Mouse (Mus musculus): ENCODE data around the gene Parp6. TPM values are rescaled to one million over a fixed set of nuclear protein-coding genes. Genes with fewer than 3 reads are reported as not detected.
A peak's percentile ranks its signal among the peaks of the same experiment; 100 is the strongest.

Gene Parp6
- polyA plus RNA-seq, 1 experiment from 2014 or later, result 20.0 TPM

- peak overlapping the region; percentile 94 for H3K9ac ChIP-seq
- H3K9me3 ChIP-seq (replicated peaks), result no peaks in the 10 kb centered on the region
- WGBS, result under 1% methylated on average over 65 of the region's 65 CpGs
- peaks cover 17% of the 10 kb centered on the region for H3K36me3 ChIP-seq
- peak; percentile 31 for ATAC-seq (ENCODE audit: insufficient number of reproducible peaks, low FRiP score)
- no peaks in the 10 kb centered on the region for H3K27me3 ChIP-seq (replicated peaks)
- H3K4me2 ChIP-seq, result peak overlapping the region; percentile 82
- H3K27ac ChIP-seq (ENCODE audit: poor library complexity, severe bottlenecking), result peak overlapping the region; percentile 99
- H3K4me1 ChIP-seq (replicated peaks), result peaks cover 36% of the 10 kb centered on the region
- peak overlapping the region; percentile 89 for H3K4me3 ChIP-seq
Measured at GRCm38 (mm10) chr9:59656635-59657617, 39.8 kb downstream of the Parp6 start.

GRCm38 (mm10) chr9:59658146-59658545 lies 41.1 kb downstream of the Parp6 start:
- Histone ChIP-seq H3K4me3 (peak overlapping the region; percentile 89), H3K4me2 (peak overlapping the region; percentile 82), H3K27me3 (replicated peaks) (no peaks in the 10 kb centered on the region), H3K27ac (ENCODE audit: poor library complexity, severe bottlenecking) (peak overlapping the region; percentile 99), H3K36me3 (peaks cover 24% of the 10 kb centered on the region), H3K4me1 (replicated peaks) (peaks cover 47% of the 10 kb centered on the region), H3K9me3 (replicated peaks) (no peaks in the 10 kb centered on the region), H3K9ac (peak overlapping the region; percentile 94)
- 10% methylated on average over 4 of the region's 4 CpGs for WGBS
- no peak for ATAC-seq (ENCODE audit: insufficient number of reproducible peaks, low FRiP score)

DNA sequence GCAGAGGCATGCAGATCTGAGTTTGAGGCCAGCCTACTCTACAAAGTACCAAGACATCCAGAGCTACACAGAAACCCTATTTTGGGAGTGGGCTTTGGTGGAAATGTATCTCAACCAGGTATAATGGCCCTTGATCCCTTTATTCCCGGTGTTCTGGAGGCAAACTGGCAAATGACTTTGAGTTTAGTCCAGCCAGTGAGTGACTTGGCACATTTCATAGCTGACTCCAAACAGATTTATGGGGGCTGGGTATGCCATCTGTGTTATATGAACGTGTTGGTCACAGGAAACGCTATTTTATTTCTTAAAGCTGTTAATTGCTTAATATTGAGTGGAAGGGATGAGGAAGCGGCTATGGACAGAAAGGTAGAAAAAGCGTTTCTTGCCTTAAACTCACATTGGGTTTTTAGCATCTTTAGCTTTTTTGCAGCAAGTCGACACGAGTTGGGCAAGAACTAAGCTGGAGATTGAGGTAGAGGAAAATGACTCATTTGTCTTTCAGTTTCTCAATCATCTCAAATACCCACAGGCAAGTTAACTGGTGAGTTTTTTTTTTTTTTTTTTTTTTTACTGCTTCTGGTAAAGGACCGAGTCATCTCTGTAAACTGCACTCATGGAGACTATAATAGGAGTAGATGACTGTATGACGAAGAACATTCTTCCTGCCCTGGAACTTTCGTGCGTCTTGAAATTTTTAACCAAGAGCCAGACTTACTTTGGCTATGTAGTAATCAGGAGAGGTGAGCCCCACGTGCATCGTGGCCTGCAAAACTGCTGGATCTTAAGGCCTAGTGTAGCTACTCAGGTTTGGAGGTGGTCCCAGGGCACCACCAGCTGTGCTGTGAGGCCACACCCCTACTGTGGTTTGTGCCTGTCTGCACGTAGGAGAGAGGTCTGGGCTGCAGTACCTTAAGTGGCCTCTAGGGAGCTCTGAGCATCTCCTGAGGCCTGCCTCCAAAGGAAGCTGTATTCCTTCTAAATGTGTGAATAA lies 42.2 kb downstream of the Parp6 start:
- peak; percentile 26; the same call in 1 of the 2 replicates for ATAC-seq (ENCODE audit: insufficient number of reproducible peaks, low FRiP score)
- H3K9me3 ChIP-seq (replicated peaks), result no peaks in the 10 kb centered on the region
- H3K27ac ChIP-seq (ENCODE audit: poor library complexity, severe bottlenecking), result peak overlapping the region; percentile 74
- H3K27me3 ChIP-seq (replicated peaks), result no peaks in the 10 kb centered on the region
- peak overlapping the region; percentile 82 for H3K4me2 ChIP-seq
- H3K4me3 ChIP-seq, result peak overlapping the region; percentile 89
- WGBS, result 25% methylated on average over 14 of the region's 14 CpGs
- peak overlapping the region; percentile 94 for H3K9ac ChIP-seq
- H3K4me1 ChIP-seq (replicated peaks), result peaks cover 59% of the 10 kb centered on the region
- peaks cover 33% of the 10 kb centered on the region for H3K36me3 ChIP-seq

GRCm38 (mm10) chr9:59660421-59660820 lies 43.3 kb downstream of the Parp6 start:
- H3K9ac ChIP-seq, result peak overlapping the region; percentile 51
- 56% methylated on average over 10 of the region's 10 CpGs for WGBS

GRCm38 (mm10) chr9:59661298-59661975 lies 44.4 kb downstream of the Parp6 start:
- Histone ChIP-seq H3K4me1 (replicated peaks) (peaks cover 77% of the 10 kb centered on the region), H3K9me3 (replicated peaks) (no peaks in the 10 kb centered on the region), H3K27ac (ENCODE audit: poor library complexity, severe bottlenecking) (peak overlapping the region; percentile 74), H3K27me3 (replicated peaks) (no peaks in the 10 kb centered on the region), H3K36me3 (peaks cover 53% of the 10 kb centered on the region), H3K4me2 (peak overlapping the region; percentile 82), H3K4me3 (peak overlapping the region; percentile 89), H3K9ac (peak overlapping the region; percentile 58)
- WGBS, result 45% methylated on average over 6 of the region's 6 CpGs
- no peak for ATAC-seq (ENCODE audit: insufficient number of reproducible peaks, low FRiP score)

More at GRCm38 (mm10) chr9:59660421-59660820, 43.3 kb downstream of the Parp6 start:
- no peaks in the 10 kb centered on the region for H3K9me3 ChIP-seq (replicated peaks)
- peaks cover 69% of the 10 kb centered on the region for H3K4me1 ChIP-seq (replicated peaks)
- peak overlapping the region; percentile 74 for H3K27ac ChIP-seq (ENCODE audit: poor library complexity, severe bottlenecking)
- H3K4me2 ChIP-seq, result peak overlapping the region; percentile 82
- no peak for ATAC-seq (ENCODE audit: insufficient number of reproducible peaks, low FRiP score)
- H3K4me3 ChIP-seq, result peak overlapping the region; percentile 89
- H3K36me3 ChIP-seq, result peaks cover 43% of the 10 kb centered on the region
- H3K27me3 ChIP-seq (replicated peaks), result no peaks in the 10 kb centered on the region

GRCm38 (mm10) chr9:59663226-59663625 lies 46.1 kb downstream of the Parp6 start:
- Histone ChIP-seq H3K4me2 (peak overlapping the region; percentile 4; the same call in 1 of the 2 replicates), H3K4me1 (replicated peaks) (peaks cover 88% of the 10 kb centered on the region)

DNA sequence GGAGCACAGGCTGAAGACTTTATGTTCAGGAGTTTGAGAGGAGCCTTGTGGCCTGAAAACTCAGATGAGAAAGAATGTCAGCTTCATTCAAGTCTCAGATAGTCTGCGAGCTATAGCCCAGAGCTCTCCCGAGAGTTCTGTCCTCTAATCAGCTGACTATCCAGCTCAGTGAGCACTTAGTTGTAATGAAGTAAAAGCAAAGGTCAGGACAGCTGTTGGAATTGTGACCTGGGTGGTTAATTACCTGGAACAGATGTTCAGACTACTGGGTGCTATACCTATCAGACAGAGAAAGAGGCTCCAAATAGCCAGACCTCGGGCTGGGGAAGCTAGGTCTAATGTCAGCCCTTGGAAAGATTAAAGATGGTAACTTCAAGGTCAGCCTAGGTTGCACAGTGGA lies 46.9 kb downstream of the Parp6 start:
- Histone ChIP-seq H3K4me2 (peak overlapping the region; percentile 25; the same call in 1 of the 2 replicates), H3K9me3 (replicated peaks) (no peaks in the 10 kb centered on the region), H3K27ac (ENCODE audit: poor library complexity, severe bottlenecking) (peak overlapping the region; percentile 38), H3K4me3 (no peak overlapping the region), H3K27me3 (replicated peaks) (no peaks in the 10 kb centered on the region), H3K36me3 (peaks cover 78% of the 10 kb centered on the region), H3K4me1 (replicated peaks) (peaks cover 82% of the 10 kb centered on the region), H3K9ac (no peak overlapping the region)
- no peak for ATAC-seq (ENCODE audit: insufficient number of reproducible peaks, low FRiP score)
- 50% methylated on average over 3 of the region's 3 CpGs for WGBS

More at GRCm38 (mm10) chr9:59663226-59663625, 46.1 kb downstream of the Parp6 start:
- Histone ChIP-seq H3K27me3 (replicated peaks) (no peaks in the 10 kb centered on the region), H3K27ac (ENCODE audit: poor library complexity, severe bottlenecking) (no peak overlapping the region), H3K36me3 (peaks cover 71% of the 10 kb centered on the region), H3K4me3 (no peak overlapping the region), H3K9ac (no peak overlapping the region), H3K9me3 (replicated peaks) (no peaks in the 10 kb centered on the region)
- WGBS, result 79% methylated on average over 7 of the region's 7 CpGs
- ATAC-seq (ENCODE audit: insufficient number of reproducible peaks, low FRiP score), result no peak

DNA sequence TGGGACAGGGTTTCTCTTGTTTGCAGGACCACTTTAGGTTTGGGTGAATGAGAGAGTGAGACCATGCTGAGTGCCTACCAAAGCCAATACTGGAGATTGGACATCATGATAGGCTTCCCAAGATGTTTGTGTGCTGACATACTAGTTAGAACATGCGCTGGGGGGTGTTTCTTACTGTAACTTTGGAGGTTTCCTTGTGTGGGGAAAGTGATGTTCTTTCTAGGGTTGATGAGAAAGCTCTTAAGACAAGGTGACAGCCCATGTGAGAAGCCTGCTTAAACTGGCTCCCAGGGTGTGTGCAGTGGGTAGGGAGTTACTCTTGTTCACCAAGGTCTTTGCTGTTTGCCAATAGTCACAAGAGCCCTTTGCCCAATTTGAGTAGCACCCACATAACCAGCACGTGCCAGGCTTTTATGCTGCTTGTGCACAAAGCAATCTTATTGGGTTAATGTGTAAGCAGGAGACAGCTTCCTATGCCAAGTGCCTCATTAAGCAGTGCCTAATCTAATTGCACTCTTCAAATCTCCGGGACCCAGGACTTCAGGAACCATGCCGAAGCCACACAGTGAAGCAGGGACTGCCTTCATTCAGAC lies 47.7 kb downstream of the Parp6 start:
- H3K36me3 ChIP-seq, result peaks cover 82% of the 10 kb centered on the region
- 80% methylated on average over 4 of the region's 4 CpGs for WGBS
- peaks cover 75% of the 10 kb centered on the region for H3K4me1 ChIP-seq (replicated peaks)
- H3K27ac ChIP-seq (ENCODE audit: poor library complexity, severe bottlenecking), result no peak overlapping the region
- no peak for ATAC-seq (ENCODE audit: insufficient number of reproducible peaks, low FRiP score)
- no peaks in the 10 kb centered on the region for H3K9me3 ChIP-seq (replicated peaks)
- H3K9ac ChIP-seq, result no peak overlapping the region
- no peaks in the 10 kb centered on the region for H3K27me3 ChIP-seq (replicated peaks)
- no peak overlapping the region for H3K4me3 ChIP-seq
- H3K4me2 ChIP-seq, result no peak overlapping the region

GRCm38 (mm10) chr9:59666016-59666415 lies 48.9 kb downstream of the Parp6 start:
- WGBS, result 86% methylated on average over 8 of the region's 8 CpGs
- Histone ChIP-seq H3K4me1 (replicated peaks) (peaks cover 63% of the 10 kb centered on the region), H3K4me3 (no peak overlapping the region), H3K9ac (no peak overlapping the region), H3K27ac (ENCODE audit: poor library complexity, severe bottlenecking) (peak overlapping the region; percentile 67), H3K4me2 (no peak overlapping the region), H3K27me3 (replicated peaks) (no peaks in the 10 kb centered on the region), H3K36me3 (peaks cover 86% of the 10 kb centered on the region), H3K9me3 (replicated peaks) (no peaks in the 10 kb centered on the region)
- no peak for ATAC-seq (ENCODE audit: insufficient number of reproducible peaks, low FRiP score)

- no peak overlapping the region for H3K4me3 ChIP-seq
- WGBS, result 53% methylated on average over 1 of the region's 1 CpGs
- peak overlapping the region; percentile 67 for H3K27ac ChIP-seq (ENCODE audit: poor library complexity, severe bottlenecking)
- no peak overlapping the region for H3K9ac ChIP-seq
- no peaks in the 10 kb centered on the region for H3K9me3 ChIP-seq (replicated peaks)
- H3K36me3 ChIP-seq, result peaks cover 88% of the 10 kb centered on the region
- H3K27me3 ChIP-seq (replicated peaks), result no peaks in the 10 kb centered on the region
- no peak overlapping the region for H3K4me2 ChIP-seq
- no peak for ATAC-seq (ENCODE audit: insufficient number of reproducible peaks, low FRiP score)
- peaks cover 57% of the 10 kb centered on the region for H3K4me1 ChIP-seq (replicated peaks)
Measured at GRCm38 (mm10) chr9:59666813-59667212, 49.7 kb downstream of the Parp6 start.

Data from heart, embryonic 12.5 days (tissue).